Mouse (Mus musculus) liver, embryonic 16.5 days (tissue): ENCODE measurements around the gene Mymx. TPM values are rescaled to one million over a fixed set of nuclear protein-coding genes. Genes with fewer than 3 reads are reported as not detected.
"Not testable (repeated sequence)": the region's sequence is repeated elsewhere in the genome, so short reads cannot be mapped to it uniquely, and the experiment has no call there.

Experiments
- ATAC-seq: fragments of 200-750 bp; cut with Nextera tagmentation; 2 replicates; pipeline ENCODE4 v1.8.0; 2017; ENCODE audit warnings: low read depth, mild to moderate bottlenecking, moderate number of reproducible peaks, moderate library complexity
- H3K27ac ChIP-seq: fragments of 300-500 bp; sonication (generic); 2 replicates; pipeline ENCODE4 v1.5.1; 2014; ENCODE audit warnings: mild to moderate bottlenecking, low read length
- H3K27me3 ChIP-seq: fragments of 300-500 bp; sonication (generic); 2 replicates; pipeline ENCODE4 v1.6.1; 2014; ENCODE audit warnings: low read depth, low read length, mixed read lengths; ENCODE audit not compliant: control insufficient read depth, insufficient read depth
- H3K36me3 ChIP-seq: fragments of 300-500 bp; sonication (generic); 2 replicates; pipeline ENCODE4 v1.6.1; 2014; ENCODE audit warnings: mild to moderate bottlenecking; ENCODE audit not compliant: control insufficient read depth, insufficient read depth
- H3K4me1 ChIP-seq: fragments of 300-500 bp; sonication (generic); 2 replicates; pipeline ENCODE4 v1.6.1; 2014; ENCODE audit warnings: low read depth, low read length, mixed read lengths; ENCODE audit not compliant: control insufficient read depth
- H3K4me2 ChIP-seq: fragments of 300-500 bp; sonication (generic); 2 replicates; pipeline ENCODE4 v1.6.1; 2014; ENCODE audit warnings: low read depth, low read length, mixed read lengths
- H3K4me3 ChIP-seq: fragments of 300-500 bp; sonication (generic); 2 replicates; pipeline ENCODE4 v1.5.1; 2014; ENCODE audit warnings: low read depth, mild to moderate bottlenecking, low read length
- H3K9ac ChIP-seq: fragments of 300-500 bp; sonication (generic); 2 replicates; pipeline ENCODE4 v1.6.1; 2014; ENCODE audit warnings: low read depth, low read length
- H3K9me3 ChIP-seq: fragments of 300-500 bp; sonication (generic); replicated peaks from 2 replicates; pipeline ENCODE4 v1.6.1; 2016; ENCODE audit warnings: low read length; ENCODE audit not compliant: control insufficient read depth
- WGBS: fragments of 180-500 bp; shearing (Covaris S2); extraction: QIAGEN DNeasy Blood & Tissue Kit; methylation state at CpG from one replicate; pipeline ENCODE4 v1.1.7; 2014; ENCODE audit not compliant: insufficient replicate concordance; 5-methylcytosine and 5-hydroxymethylcytosine counted together
- polyA plus RNA-seq: library from polyadenylated mRNA; unstranded; fragments of >200 nt; fragmentation: Nextera tagmentation; extraction: Ambion mirVana; gene quantifications from 2 replicates; pipeline ENCODE4 v1.2.1, GENCODE M21; 2015

Gene Mymx
- polyA plus RNA-seq, 1 experiment from 2014 or later: 0.35 TPM

- H3K27ac ChIP-seq: no peak overlapping the region
- H3K9ac ChIP-seq: no peak overlapping the region
- no peaks in the 10 kb centered on the region for H3K36me3 ChIP-seq
- H3K9me3 ChIP-seq: no peaks in the 10 kb centered on the region
- WGBS: 31% methylated on average over 13 of the region's 13 CpGs
- H3K4me3 ChIP-seq: no peak overlapping the region
- H3K27me3 ChIP-seq: no peaks in the 10 kb centered on the region; the same call in 1 of the 2 replicates
- 0 out of 2 replicates have a peak, but pooled peaks have one; percentile 33 for ATAC-seq
- H3K4me2 ChIP-seq: no peak overlapping the region
- H3K4me1 ChIP-seq: peaks cover 17% of the 10 kb centered on the region
These were observed 27.3 kb upstream of the Mymx start for GRCm38 (mm10) chr17:45628885-45629855.

DNA sequence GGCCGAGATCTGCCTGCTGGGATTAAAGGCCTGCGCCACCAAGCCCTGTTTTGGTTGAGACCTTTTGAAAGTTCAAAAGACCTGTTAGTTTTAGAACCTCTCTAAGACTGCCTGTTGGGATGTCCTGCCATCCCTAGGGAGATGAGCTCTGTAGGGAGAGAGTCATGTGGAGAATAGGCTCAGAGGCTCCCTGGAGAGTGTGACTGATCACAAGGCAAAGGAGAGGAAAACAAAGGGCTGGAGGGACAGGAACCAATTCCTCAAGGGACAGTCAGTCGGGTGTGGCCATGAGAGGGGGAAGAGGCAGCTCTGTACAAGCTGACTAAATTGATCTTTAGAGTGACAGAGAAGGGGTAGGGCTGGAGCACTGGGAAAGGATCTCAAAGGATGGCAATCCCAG is 26.3 kb upstream of the Mymx start:
- 54% methylated on average over 3 of the region's 3 CpGs for WGBS
- H3K9me3 ChIP-seq: no peaks in the 10 kb centered on the region
- peaks cover 17% of the 10 kb centered on the region for H3K4me1 ChIP-seq
- no peak for ATAC-seq
- H3K4me3 ChIP-seq: no peak overlapping the region
- no peak overlapping the region for H3K9ac ChIP-seq
- H3K4me2 ChIP-seq: no peak overlapping the region
- H3K27ac ChIP-seq: no peak overlapping the region
- H3K36me3 ChIP-seq: no peaks in the 10 kb centered on the region
- no peaks in the 10 kb centered on the region; the same call in 1 of the 2 replicates for H3K27me3 ChIP-seq

GRCm38 (mm10) chr17:45626577-45627134 is 24.8 kb upstream of the Mymx start:
- no peak overlapping the region for H3K9ac ChIP-seq
- no peaks in the 10 kb centered on the region for H3K36me3 ChIP-seq
- H3K27me3 ChIP-seq: no peaks in the 10 kb centered on the region; the same call in 1 of the 2 replicates
- H3K9me3 ChIP-seq: no peaks in the 10 kb centered on the region
- WGBS: 23% methylated on average over 15 of the region's 15 CpGs
- H3K4me2 ChIP-seq: 0 out of 2 replicates have a peak overlapping the region, but pooled peaks have one; percentile 23
- H3K27ac ChIP-seq: no peak overlapping the region
- ATAC-seq: no peak
- H3K4me3 ChIP-seq: no peak overlapping the region
- peaks cover 17% of the 10 kb centered on the region for H3K4me1 ChIP-seq

- not testable (repeated sequence) for H3K9ac ChIP-seq, H3K4me3 ChIP-seq, H3K9me3 ChIP-seq, H3K36me3 ChIP-seq, ATAC-seq, H3K27ac ChIP-seq, H3K27me3 ChIP-seq, H3K4me2 ChIP-seq
- peaks cover 23% of the 10 kb centered on the region for H3K4me1 ChIP-seq
- 72% methylated on average over 7 of the region's 8 CpGs for WGBS
These were observed 21.5 kb upstream of the Mymx start for GRCm38 (mm10) chr17:45623425-45623824.

GRCm38 (mm10) chr17:45619386-45620256 is 17.7 kb upstream of the Mymx start:
- 3% methylated on average over 20 of the region's 20 CpGs for WGBS
- Histone ChIP-seq H3K27me3 (no peaks in the 10 kb centered on the region), H3K27ac (peak overlapping the region; percentile 82), H3K36me3 (no peaks in the 10 kb centered on the region), H3K4me1 (peaks cover 15% of the 10 kb centered on the region), H3K9ac (peak overlapping the region; percentile 58), H3K4me2 (peak overlapping the region; percentile 59), H3K9me3 (no peaks in the 10 kb centered on the region), H3K4me3 (peak overlapping the region; percentile 43)
- peak; percentile 67 for ATAC-seq

- H3K4me2 ChIP-seq: peak overlapping the region; percentile 59
- H3K9ac ChIP-seq: peak overlapping the region; percentile 58
- H3K27me3 ChIP-seq: no peaks in the 10 kb centered on the region
- 9% methylated on average over 8 of the region's 8 CpGs for WGBS
- peak overlapping the region; percentile 82 for H3K27ac ChIP-seq
- no peaks in the 10 kb centered on the region for H3K9me3 ChIP-seq
- peak; percentile 62 for ATAC-seq
- H3K36me3 ChIP-seq: no peaks in the 10 kb centered on the region
- H3K4me1 ChIP-seq: peaks cover 15% of the 10 kb centered on the region
- peak overlapping the region; percentile 43 for H3K4me3 ChIP-seq
These were observed 17.1 kb upstream of the Mymx start for GRCm38 (mm10) chr17:45618941-45619385.

GRCm38 (mm10) chr17:45617655-45618054 is 15.8 kb upstream of the Mymx start:
- no peak overlapping the region for H3K4me3 ChIP-seq
- no peaks in the 10 kb centered on the region for H3K9me3 ChIP-seq
- H3K27me3 ChIP-seq: no peaks in the 10 kb centered on the region; the same call in 1 of the 2 replicates
- H3K9ac ChIP-seq: no peak overlapping the region
- no peak for ATAC-seq
- H3K4me2 ChIP-seq: no peak overlapping the region
- 64% methylated on average over 6 of the region's 6 CpGs for WGBS
- peaks cover 15% of the 10 kb centered on the region for H3K4me1 ChIP-seq
- no peaks in the 10 kb centered on the region for H3K36me3 ChIP-seq
- H3K27ac ChIP-seq: no peak overlapping the region

GRCm38 (mm10) chr17:45616679-45617078 is 14.8 kb upstream of the Mymx start:
- 62% methylated on average over 3 of the region's 3 CpGs for WGBS
- Histone ChIP-seq H3K4me1 (peaks cover 15% of the 10 kb centered on the region), H3K4me3 (no peak overlapping the region), H3K27ac (no peak overlapping the region), H3K27me3 (no peaks in the 10 kb centered on the region; the same call in 1 of the 2 replicates), H3K4me2 (no peak overlapping the region), H3K36me3 (no peaks in the 10 kb centered on the region), H3K9me3 (no peaks in the 10 kb centered on the region), H3K9ac (no peak overlapping the region)
- ATAC-seq: no peak
